Mouse (Mus musculus) midbrain, postnatal 0 days (tissue): ENCODE data around the gene Lrba. TPM values are rescaled to one million over a fixed set of nuclear protein-coding genes. Genes with fewer than 3 reads are reported as not detected.

Source experiments
- ATAC-seq: fragments of 200-750 bp; cut with Nextera tagmentation; 2 replicates; pipeline ENCODE4 v1.8.0; 2017; ENCODE audit warnings: moderate number of reproducible peaks, mild to moderate bottlenecking, moderate TSS enrichment, moderate library complexity; ENCODE audit not compliant: low FRiP score
- DNase-seq: peaks from one replicate; pipeline ENCODE4 v3.0.0-alpha.2; 2015; ENCODE audit warnings: low spot score
- H3K27ac ChIP-seq: fragments of 300-500 bp; sonication (generic); 2 replicates; pipeline ENCODE4 v1.5.1; 2014; ENCODE audit warnings: low read depth, mild to moderate bottlenecking, low read length, mixed read lengths
- H3K27me3 ChIP-seq: fragments of 300-500 bp; sonication (generic); 2 replicates; pipeline ENCODE4 v1.6.1; 2014; ENCODE audit warnings: low read length, control low read depth, mixed read lengths; ENCODE audit not compliant: insufficient read depth
- H3K36me3 ChIP-seq: fragments of 300-500 bp; sonication (generic); 2 replicates; pipeline ENCODE4 v1.6.1; 2014; ENCODE audit warnings: low read length, control low read depth, mixed read lengths; ENCODE audit not compliant: insufficient read depth
- H3K4me1 ChIP-seq: fragments of 300-500 bp; sonication (generic); 2 replicates; pipeline ENCODE4 v1.6.1; 2014; ENCODE audit warnings: mild to moderate bottlenecking, control low read depth, antibody characterized with exemption, low read length, mixed read lengths; ENCODE audit not compliant: insufficient read depth
- H3K4me2 ChIP-seq: fragments of 300-500 bp; sonication (generic); 2 replicates; pipeline ENCODE4 v1.6.1; 2014; ENCODE audit warnings: low read depth, mild to moderate bottlenecking, low read length, mixed read lengths; ENCODE audit not compliant: poor library complexity, severe bottlenecking
- H3K4me3 ChIP-seq: fragments of 300-500 bp; sonication (generic); 2 replicates; pipeline ENCODE4 v1.5.1; 2014; ENCODE audit warnings: low read depth, mild to moderate bottlenecking, low read length, moderate library complexity
- H3K9ac ChIP-seq: fragments of 300-500 bp; sonication (generic); replicated peaks from 2 replicates; pipeline ENCODE4 v1.6.1; 2014; ENCODE audit warnings: mild to moderate bottlenecking, low read length, moderate library complexity, mixed read lengths; ENCODE audit not compliant: poor library complexity, severe bottlenecking
- H3K9me3 ChIP-seq: fragments of 300-500 bp; sonication (generic); 2 replicates; pipeline ENCODE4 v1.6.1; 2016; ENCODE audit warnings: low read length, control low read depth
- CTCF ChIP-seq: IDR thresholded peaks from 2 replicates; pipeline ENCODE4 v1.5.1; 2016; ENCODE audit warnings: antibody characterized with exemption, mild to moderate bottlenecking
- WGBS: fragments of 180-500 bp; shearing (Covaris S2); extraction: QIAGEN DNeasy Blood & Tissue Kit; methylation state at CpG from one replicate; pipeline ENCODE4 v1.1.7; 2014; 5-methylcytosine and 5-hydroxymethylcytosine counted together
- polyA plus RNA-seq: library from polyadenylated mRNA; unstranded; fragments of >200 nt; fragmentation: Nextera tagmentation; extraction: Ambion mirVana; gene quantifications from 2 replicates; pipeline ENCODE4 v1.2.1, GENCODE M21; 2015
- total RNA-seq: library from RNA; depleted of rRNA; stranded (reverse); fragments of >200 nt; gene quantifications from 2 replicates; pipeline ENCODE4 v1.2.3, GENCODE M21; 2014

Gene Lrba
- total and polyA plus RNA-seq, 2 experiments from 2014 or later = 3.1 to 24.3 TPM

DNA sequence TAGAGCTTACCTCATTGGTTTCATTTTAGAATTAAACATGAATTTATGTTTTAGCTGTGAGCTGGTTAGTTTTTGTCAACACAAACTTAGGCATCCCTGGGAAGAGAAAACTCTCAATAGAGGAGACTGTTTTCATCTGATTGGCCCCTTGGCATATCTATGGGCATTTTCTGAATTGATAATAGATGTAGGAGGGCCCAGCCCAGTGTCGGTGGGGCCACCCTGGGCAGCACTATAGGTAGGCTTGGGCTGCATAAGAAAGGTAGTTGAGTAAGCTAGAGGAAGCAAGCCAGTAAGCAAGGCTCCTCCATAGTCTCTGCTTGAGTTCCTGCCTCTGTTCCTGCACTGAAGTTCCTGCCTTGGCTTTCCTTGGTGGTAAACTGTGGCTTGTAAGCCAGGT lies 26.7 kb downstream of the Lrba start:
- no peak for TF ChIP-seq CTCF
- Histone ChIP-seq H3K36me3 (no peaks in the 10 kb centered on the region), H3K9me3 (no peaks in the 10 kb centered on the region), H3K4me3 (no peak overlapping the region), H3K9ac (no peak overlapping the region), H3K27ac (no peak overlapping the region), H3K27me3 (no peaks in the 10 kb centered on the region), H3K4me2 (no peak overlapping the region), H3K4me1 (no peaks in the 10 kb centered on the region)
- ATAC-seq = no peak
- 85% methylated on average over 1 of the region's 1 CpGs for WGBS
- no peak for DNase-seq

DNA sequence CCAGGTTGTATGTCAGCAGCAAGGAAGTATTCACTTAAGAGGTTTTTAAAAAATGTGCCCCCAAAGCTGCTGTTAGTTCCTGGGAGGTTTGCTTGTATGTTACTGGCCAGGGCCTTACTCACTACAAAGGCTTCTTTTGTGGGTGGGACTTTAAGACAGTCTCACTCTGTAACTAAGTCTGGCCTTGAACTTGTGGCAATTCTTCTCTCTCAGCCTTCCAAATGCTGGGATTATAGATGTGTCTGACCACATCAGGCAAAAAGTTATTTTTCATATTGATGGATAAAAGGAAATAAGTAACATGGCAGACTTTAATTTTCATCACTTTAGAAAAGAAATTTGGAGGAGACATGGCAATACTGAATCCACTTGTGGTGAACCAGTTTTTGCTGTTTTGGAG lies 28.1 kb downstream of the Lrba start:
- no peaks in the 10 kb centered on the region for H3K4me1 ChIP-seq
- H3K9me3 ChIP-seq = no peaks in the 10 kb centered on the region
- DNase-seq (no peak), ATAC-seq (no peak)
- no peak for TF ChIP-seq CTCF
- no peak overlapping the region for H3K4me2 ChIP-seq
- H3K4me3 ChIP-seq = no peak overlapping the region
- no peaks in the 10 kb centered on the region for H3K36me3 ChIP-seq
- no peak overlapping the region for H3K27ac ChIP-seq
- H3K9ac ChIP-seq = no peak overlapping the region
- no peaks in the 10 kb centered on the region for H3K27me3 ChIP-seq

DNA sequence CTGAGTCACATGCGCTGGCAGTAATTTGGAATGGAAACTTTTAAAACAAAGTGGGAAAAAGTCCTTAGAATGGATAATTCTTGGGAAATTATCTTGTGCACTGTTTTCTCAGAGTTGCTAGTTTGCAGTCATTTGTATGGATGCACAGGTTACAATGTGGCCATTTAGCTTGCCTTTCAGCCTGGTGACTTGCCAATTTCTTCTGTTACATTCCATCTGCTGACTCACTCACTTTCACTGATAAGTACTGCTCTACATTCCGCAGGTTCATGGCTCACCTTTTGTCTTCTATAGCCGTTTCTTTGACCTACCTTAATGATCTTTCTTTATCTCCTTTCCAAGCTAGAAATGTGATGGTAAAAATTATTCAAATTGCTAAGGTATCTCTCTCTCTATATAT lies 28.6 kb downstream of the Lrba start:
- DNase-seq (no peak), ATAC-seq (no peak)
- no peak overlapping the region for H3K9ac ChIP-seq
- WGBS = 83% methylated on average over 3 of the region's 3 CpGs
- no peak overlapping the region for H3K4me3 ChIP-seq
- no peak overlapping the region for H3K27ac ChIP-seq
- H3K27me3 ChIP-seq = no peaks in the 10 kb centered on the region
- no peak for TF ChIP-seq CTCF
- H3K4me2 ChIP-seq = no peak overlapping the region
- H3K4me1 ChIP-seq = no peaks in the 10 kb centered on the region
- H3K9me3 ChIP-seq = no peaks in the 10 kb centered on the region
- H3K36me3 ChIP-seq = no peaks in the 10 kb centered on the region

DNA sequence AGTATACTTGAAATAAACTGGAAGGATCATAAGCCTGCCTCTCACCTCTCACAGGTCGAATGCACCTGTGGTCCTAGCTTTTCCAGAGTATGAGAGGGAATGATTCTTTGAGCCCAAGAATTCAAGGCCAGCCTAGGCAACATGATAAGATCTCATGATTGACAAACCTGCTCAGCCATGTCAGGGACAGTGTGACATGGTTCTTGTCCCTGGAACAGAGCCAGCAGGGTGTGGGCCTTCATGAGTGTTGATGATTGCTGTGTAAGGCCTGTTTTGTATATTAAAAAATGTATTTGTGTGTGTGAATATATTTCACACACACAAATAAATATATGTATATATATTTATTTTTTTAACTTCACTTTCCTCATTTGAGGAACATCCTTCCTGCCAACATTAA lies 29.3 kb downstream of the Lrba start:
- H3K36me3 ChIP-seq = no peaks in the 10 kb centered on the region
- H3K27me3 ChIP-seq = no peaks in the 10 kb centered on the region
- no peaks in the 10 kb centered on the region for H3K9me3 ChIP-seq
- H3K4me1 ChIP-seq = no peaks in the 10 kb centered on the region
- WGBS = 67% methylated on average over 1 of the region's 1 CpGs
- no peak overlapping the region for H3K9ac ChIP-seq
- H3K4me2 ChIP-seq = no peak overlapping the region
- ATAC-seq (no peak), DNase-seq (no peak)
- no peak for TF ChIP-seq CTCF
- no peak overlapping the region for H3K4me3 ChIP-seq
- no peak overlapping the region for H3K27ac ChIP-seq

DNA sequence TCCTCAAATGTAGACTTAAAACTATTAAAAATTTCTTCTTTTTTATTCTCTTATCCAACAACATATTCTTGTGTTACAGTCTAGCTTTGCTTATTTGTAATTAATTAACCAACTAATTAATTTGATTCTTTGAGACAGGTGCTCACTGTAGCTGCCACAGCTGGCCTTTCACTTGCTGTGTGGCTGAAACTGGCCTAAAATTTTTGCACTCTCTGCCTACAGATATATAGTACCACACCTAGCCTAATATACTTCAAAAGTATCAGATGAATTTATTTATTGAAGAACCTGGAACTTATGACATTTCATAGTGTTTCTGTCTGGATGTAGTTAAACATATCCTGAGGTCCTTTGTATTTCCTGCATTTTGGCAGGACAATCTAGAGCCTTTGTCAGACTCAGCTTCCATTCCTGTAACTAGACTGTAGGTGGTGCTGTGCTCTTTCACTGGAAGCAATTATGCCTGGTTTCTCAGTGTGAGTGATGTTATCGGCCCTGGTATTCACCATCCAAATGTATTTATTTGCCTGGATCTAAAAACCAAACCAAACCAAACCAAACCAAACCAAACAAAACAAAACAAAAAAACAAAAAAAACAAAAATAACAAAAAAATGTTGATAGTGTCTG lies 43.7 kb downstream of the Lrba start:
- Histone ChIP-seq H3K4me1 (no peaks in the 10 kb centered on the region), H3K4me3 (no peak overlapping the region), H3K27me3 (no peaks in the 10 kb centered on the region), H3K27ac (no peak overlapping the region), H3K9me3 (no peaks in the 10 kb centered on the region), H3K9ac (no peak overlapping the region), H3K4me2 (no peak overlapping the region), H3K36me3 (no peaks in the 10 kb centered on the region)
- ATAC-seq (no peak), DNase-seq (peak; percentile 86)
- peak; percentile 89 for TF ChIP-seq CTCF
- WGBS = 5% methylated on average over 1 of the region's 1 CpGs

DNA sequence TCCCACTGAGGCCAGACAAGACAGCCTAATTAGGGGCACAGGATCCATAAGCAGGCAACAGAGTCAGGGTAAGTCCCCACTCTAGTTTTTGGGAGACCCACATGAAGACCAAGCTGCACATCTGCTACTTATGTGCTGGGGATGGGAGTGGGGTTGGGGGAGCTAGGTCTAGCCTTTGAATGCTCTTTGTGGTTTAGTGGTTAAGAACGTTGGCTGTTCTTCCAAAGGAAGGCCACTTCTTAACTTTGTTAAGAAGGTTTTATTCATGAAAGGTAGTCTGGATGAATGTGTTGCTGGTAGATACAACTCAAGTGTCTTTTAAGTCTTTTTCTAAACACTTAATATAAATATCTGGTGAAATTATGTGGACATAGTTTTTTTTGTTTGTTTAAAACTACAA lies 51.2 kb downstream of the Lrba start:
- no peak overlapping the region for H3K9ac ChIP-seq
- H3K36me3 ChIP-seq = no peaks in the 10 kb centered on the region
- no peaks in the 10 kb centered on the region for H3K4me1 ChIP-seq
- no peak for TF ChIP-seq CTCF
- WGBS = 76% methylated on average over 1 of the region's 1 CpGs
- no peak overlapping the region for H3K4me2 ChIP-seq
- ATAC-seq = no peak
- H3K4me3 ChIP-seq = no peak overlapping the region
- H3K27me3 ChIP-seq = no peaks in the 10 kb centered on the region
- H3K27ac ChIP-seq = no peak overlapping the region
- no peaks in the 10 kb centered on the region for H3K9me3 ChIP-seq
- no peak for DNase-seq
